10 mouse cellular contexts compared by ENCODE assay signal in genomic region chr19:45329748-45330298, GRCm38 (mm10). TPM values are rescaled to one million over a fixed set of nuclear protein-coding genes. Genes with fewer than 3 reads are reported as not detected.
DNase-seq lines count a peak whose midpoint lies in the region; ATAC-seq and TF ChIP-seq lines count a peak whose summit lies in the region.
"Had no signal": no experiment of that assay in that cellular context is flagged by ENCODE, and none has a peak within 500 bp of the region (broad histone marks: within the 10 kb centered on the region; RNA-seq: fewer than 3 reads in every experiment).

No protein-coding gene starts in this region.

- no peak for ATAC-seq in heart, embryonic 15.5 days (replicated peaks; ENCODE audit: insufficient number of reproducible peaks, insufficient read depth, low FRiP score, low read depth)
- peak; percentile 60 for ATAC-seq in hindbrain, embryonic 12.5 days (ENCODE audit: low FRiP score)
- no peak for ATAC-seq in midbrain, postnatal 0 days (ENCODE audit: low FRiP score)
- no peak for ATAC-seq in erythroblast, adult 5-6 weeks (replicated peaks; ENCODE audit: low FRiP score, poor library complexity, severe bottlenecking)

- H3K9ac ChIP-seq in heart, embryonic 15.5 days: no peak overlapping the region
- 0 out of 2 replicates have a peak overlapping the region, but pooled peaks have one; percentile 19 for H3K9ac ChIP-seq in hindbrain, embryonic 12.5 days
- no peak overlapping the region for H3K9ac ChIP-seq in midbrain, postnatal 0 days (replicated peaks; ENCODE audit: low read length, poor library complexity, severe bottlenecking)

- no peaks in the 10 kb centered on the region for H3K9me3 ChIP-seq in heart, embryonic 15.5 days (replicated peaks)
- no peaks in the 10 kb centered on the region for H3K9me3 ChIP-seq in hindbrain, embryonic 12.5 days (replicated peaks)
- H3K9me3 ChIP-seq in midbrain, postnatal 0 days (ENCODE audit: low read length): no peaks in the 10 kb centered on the region

- no peaks in the 10 kb centered on the region for H3K36me3 ChIP-seq in heart, embryonic 15.5 days
- H3K36me3 ChIP-seq in hindbrain, embryonic 12.5 days: no peaks in the 10 kb centered on the region
- H3K36me3 ChIP-seq in midbrain, postnatal 0 days (ENCODE audit: insufficient read depth, low read length): no peaks in the 10 kb centered on the region

- WGBS in heart, embryonic 15.5 days: 13% methylated on average over 24 of the region's 24 CpGs
- 7% methylated on average over 24 of the region's 24 CpGs for whole genome bisulfite sequencing in hindbrain, embryonic 12.5 days
- WGBS in midbrain, postnatal 0 days: 9% methylated on average over 24 of the region's 24 CpGs

- DNase-seq in heart, postnatal 14 days: no peak
- DNase-seq in embryo, embryonic 9.5 days (ENCODE audit: extremely low spot score): peak; percentile 20
- no peak for DNase-seq in midbrain, postnatal 0 days (ENCODE audit: low spot score)
- DNase-seq in natural killer cell, adult 2 months (ENCODE audit: low spot score in 2 of 2): no peak
- DNase-seq in frontal cortex, adult 2 months (ENCODE audit: extremely low spot score in 1 of 2, low spot score in 1 of 2): no peak
- DNase-seq: cerebellum, adult 2 months; kidney, postnatal 14 days had no signal

- H3K27me3 ChIP-seq in heart, embryonic 15.5 days: peaks cover 23% of the 10 kb centered on the region
- H3K27me3 ChIP-seq in hindbrain, embryonic 12.5 days: peaks cover 28% of the 10 kb centered on the region
- H3K27me3 ChIP-seq in midbrain, postnatal 0 days (ENCODE audit: insufficient read depth, low read length): no peaks in the 10 kb centered on the region

- H3K27ac ChIP-seq in heart, embryonic 15.5 days: no peak overlapping the region
- peak overlapping the region; percentile 80 for H3K27ac ChIP-seq in hindbrain, embryonic 12.5 days
- H3K27ac ChIP-seq in midbrain, postnatal 0 days (ENCODE audit: low read depth, low read length): no peak overlapping the region

- H3K4me3 ChIP-seq in heart, embryonic 15.5 days: peak overlapping the region; percentile 17; the same call in 1 of the 2 replicates
- peak overlapping the region; percentile 4; the same call in 1 of the 2 replicates for H3K4me3 ChIP-seq in hindbrain, embryonic 12.5 days
- H3K4me3 ChIP-seq in midbrain, postnatal 0 days (ENCODE audit: low read depth, low read length): no peak overlapping the region

- 0 out of 2 replicates have a peak, but pooled peaks cover 3% of the 10 kb centered on the region for H3K4me1 ChIP-seq in heart, embryonic 15.5 days (replicated peaks)
- peaks cover 29% of the 10 kb centered on the region for H3K4me1 ChIP-seq in hindbrain, embryonic 12.5 days
- H3K4me1 ChIP-seq in midbrain, postnatal 0 days (ENCODE audit: insufficient read depth, low read length): 0 out of 2 replicates have a peak, but pooled peaks cover 3% of the 10 kb centered on the region

- peak overlapping the region; percentile 53 for H3K4me2 ChIP-seq in heart, embryonic 15.5 days
- H3K4me2 ChIP-seq in hindbrain, embryonic 12.5 days (replicated peaks): peak overlapping the region; percentile 44
- H3K4me2 ChIP-seq in midbrain, postnatal 0 days (ENCODE audit: low read depth, low read length, poor library complexity, severe bottlenecking): peak overlapping the region; percentile 32

- intact Hi-C loops in heart, postnatal 14 days (cut with DNase I): no loop called here

- no peak for TF ChIP-seq CTCF in midbrain, postnatal 0 days (IDR thresholded peaks at IDR 0.05)

RNA-seq across cellular contexts. Expression of gene Btrc, which starts 33.7 kb away (rescaled TPM):
- polyA plus RNA-seq in heart, embryonic 15.5 days (2015; fragmentation: Nextera tagmentation; extraction: Ambion mirVana): 26.7 and 31.9 TPM in 2 replicates
- total RNA-seq in heart, postnatal 14 days (2021): 10 to 100 TPM; 20.1 to 20.8 TPM
- 63.0 and 67.1 TPM in 2 replicates for polyA plus RNA-seq in hindbrain, embryonic 12.5 days (2016; fragmentation: Nextera tagmentation; extraction: Ambion mirVana)
- 60.1 and 66.6 TPM in 2 replicates for total RNA-seq in midbrain, postnatal 0 days (2014; rRNA removed)
- polyA plus RNA-seq in midbrain, postnatal 0 days (2015; fragmentation: Nextera tagmentation; extraction: Ambion mirVana): 51.4 and 52.8 TPM in 2 replicates
- polyA plus RNA-seq in frontal cortex, adult 2 months (2012; rRNA removed): 68.3 and 71.7 TPM in 2 replicates
- total RNA-seq in erythroblast, adult 5-6 weeks (2015; ENCODE audit: low replicate concordance): 357 and 382 TPM in 2 replicates
- total RNA-seq in erythroblast, adult 5-6 weeks (2017; ENCODE audit: low replicate concordance): 645 and 662 TPM in 2 replicates
